Mouse (Mus musculus) thymus, adult 2 months (tissue): ENCODE data around the gene Svbp.

Source experiments
- CTCF ChIP-seq: fragments of 200-500 bp; IDR thresholded peaks from 2 replicates; pipeline ENCODE4 v1.5.1; 2012; ENCODE audit warnings: mild to moderate bottlenecking, control low read depth, low read length, moderate library complexity, borderline replicate concordance; ENCODE audit not compliant: control insufficient read depth, poor library complexity, insufficient read depth; ENCODE audit errors: extremely low read depth
- POLR2A ChIP-seq: fragments of 200-500 bp; IDR thresholded peaks from 2 replicates; pipeline ENCODE4 v1.6.1; 2012; ENCODE audit warnings: mild to moderate bottlenecking, low read length, control low read depth, moderate library complexity; ENCODE audit not compliant: control insufficient read depth, poor library complexity, insufficient read depth; ENCODE audit errors: extremely low read depth

GRCm38 (mm10) chr4:119241664-119242063, 46.6 kb downstream of the Svbp start:
- TF ChIP-seq POLR2A, result no peak
- TF ChIP-seq CTCF, result peak; percentile 48; the same call in 1 of the 2 replicates
